Mouse (Mus musculus): ENCODE measurements around the gene Aifm2.

- TF ChIP-seq CTCF (IDR thresholded peaks at IDR 0.05; ENCODE audit: low read depth, low read length) (no peak), POLR2A (IDR thresholded peaks at IDR 0.05; ENCODE audit: borderline replicate concordance, low read depth, low read length) (no peak)
Observed at GRCm38 (mm10) chr10:61741306-61741705, 26.2 kb downstream of the Aifm2 start.
